Mouse (Mus musculus): Measurements from ENCODE around the gene Nyap2.

- TF ChIP-seq FLI1 (IDR thresholded peaks at IDR 0.05; ENCODE audit: low read length) (no peak), GATA1 (IDR thresholded peaks at IDR 0.05; ENCODE audit: borderline replicate concordance, low read length) (no peak)
Observed at GRCm38 (mm10) chr1:81132007-81132712, 55.4 kb downstream of the Nyap2 start.
